Mouse (Mus musculus) lung, adult 2 months (tissue): ENCODE results near the gene Rae1.

Source experiments
- CTCF ChIP-seq: fragments of 200-500 bp; IDR thresholded peaks from 2 replicates; pipeline ENCODE4 v1.5.1; 2011; ENCODE audit warnings: mild to moderate bottlenecking, low read length, control low read depth; ENCODE audit not compliant: insufficient read depth
- POLR2A ChIP-seq: fragments of 200-500 bp; IDR thresholded peaks from 2 replicates; pipeline ENCODE4 v1.6.1; 2011; ENCODE audit warnings: low read depth, mild to moderate bottlenecking, control low read depth, low read length, borderline replicate concordance; ENCODE audit errors: extremely low read depth

DNA sequence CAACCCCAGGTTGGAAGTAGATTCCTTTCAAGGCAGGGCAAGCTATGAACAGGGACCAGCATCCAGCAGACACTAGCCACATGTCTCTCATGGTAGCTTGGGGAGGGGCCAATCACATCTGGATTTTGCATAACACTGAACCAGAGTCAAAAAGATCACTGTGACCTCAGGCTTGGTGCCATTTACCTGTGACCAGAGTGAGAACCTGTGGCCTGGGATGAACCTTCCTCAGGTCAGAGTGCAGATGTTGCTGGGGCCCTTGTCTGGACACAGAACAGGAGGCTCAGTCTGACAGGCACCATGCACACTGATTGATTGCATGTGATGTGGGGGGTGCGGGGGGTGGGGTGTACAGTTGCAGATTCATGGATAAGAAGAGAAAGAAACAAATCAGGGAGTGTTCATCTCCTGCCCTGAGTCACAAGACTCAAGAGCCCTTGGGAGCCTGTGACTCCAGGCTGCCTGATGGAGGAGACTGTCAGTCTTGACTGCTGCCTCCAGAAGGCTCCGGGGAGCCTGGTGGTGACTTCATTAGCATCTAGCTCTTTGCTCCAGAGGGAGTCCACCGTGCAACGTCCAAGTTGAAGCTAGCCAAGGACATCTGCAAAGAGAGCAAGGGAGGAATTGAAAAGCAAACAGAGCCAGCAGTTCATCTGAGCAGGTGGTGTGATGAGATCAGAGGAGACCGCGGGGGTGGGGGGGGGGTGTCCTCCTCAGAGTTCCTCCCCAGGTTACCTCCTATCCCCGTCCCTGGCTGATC lies 25.9 kb upstream of the Rae1 start:
- no peak for TF ChIP-seq POLR2A
- TF ChIP-seq CTCF, result no peak
